Mouse (Mus musculus): ENCODE measurements around the gene Ly6f. TPM values are rescaled to one million over a fixed set of nuclear protein-coding genes. Genes with fewer than 3 reads are reported as not detected.

Gene Ly6f
- polyA plus RNA-seq, 2 experiments = not detected

DNA sequence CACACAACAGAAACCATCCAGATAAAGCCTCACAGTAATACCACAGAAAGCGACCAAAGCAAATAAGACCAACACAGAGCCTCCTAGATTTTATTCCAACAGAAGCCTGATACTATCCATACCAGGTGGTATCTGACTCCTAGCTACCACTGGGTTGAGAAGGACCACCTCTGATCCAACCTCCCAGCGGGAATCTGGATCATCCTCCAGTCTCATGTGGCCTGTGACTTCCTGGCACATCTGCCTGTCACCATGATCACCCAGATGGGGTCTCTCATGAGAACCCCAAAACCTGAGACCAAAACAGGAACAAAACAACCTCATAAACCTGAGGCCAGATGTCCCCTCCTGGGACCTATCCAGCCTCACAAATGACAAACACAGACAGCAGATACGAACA, 13.6 kb upstream of the Ly6f start:
- 59% methylated on average over 3 of the region's 3 CpGs for WGBS (ENCODE audit: insufficient replicate concordance)
- DNase-seq (ENCODE audit: low read depth in 3 of 3, low spot score in 3 of 3) = no peak
- no peaks in the 10 kb centered on the region for H3K4me1 ChIP-seq (replicated peaks; ENCODE audit: control insufficient read depth in 2 of 2, insufficient read depth in 2 of 2, low read length in 1 of 2)
- no peak overlapping the region for H3K9ac ChIP-seq (replicated peaks)
- no peaks in the 10 kb centered on the region for H3K36me3 ChIP-seq (replicated peaks; ENCODE audit: control insufficient read depth, insufficient read depth, low read depth)
- no peaks in the 10 kb centered on the region for H3K27me3 ChIP-seq (ENCODE audit: control insufficient read depth, insufficient read depth, low read length)
- H3K9me3 ChIP-seq (ENCODE audit: control insufficient read depth, low read length) = no peaks in the 10 kb centered on the region
- TF ChIP-seq CTCF (IDR thresholded peaks at IDR 0.05; ENCODE audit: low read depth) (no peak), EP300 (IDR thresholded peaks at IDR 0.05; ENCODE audit: low read depth) (no peak)
- no peak overlapping the region for H3K4me2 ChIP-seq (ENCODE audit: low read depth)
- H3K27ac ChIP-seq = no peak overlapping the region
- H3K4me3 ChIP-seq (ENCODE audit: insufficient read depth in 1 of 2, low read depth in 2 of 2, low read length in 2 of 2) = no peak overlapping the region
- ATAC-seq (ENCODE audit: insufficient read depth) = no peak

DNA sequence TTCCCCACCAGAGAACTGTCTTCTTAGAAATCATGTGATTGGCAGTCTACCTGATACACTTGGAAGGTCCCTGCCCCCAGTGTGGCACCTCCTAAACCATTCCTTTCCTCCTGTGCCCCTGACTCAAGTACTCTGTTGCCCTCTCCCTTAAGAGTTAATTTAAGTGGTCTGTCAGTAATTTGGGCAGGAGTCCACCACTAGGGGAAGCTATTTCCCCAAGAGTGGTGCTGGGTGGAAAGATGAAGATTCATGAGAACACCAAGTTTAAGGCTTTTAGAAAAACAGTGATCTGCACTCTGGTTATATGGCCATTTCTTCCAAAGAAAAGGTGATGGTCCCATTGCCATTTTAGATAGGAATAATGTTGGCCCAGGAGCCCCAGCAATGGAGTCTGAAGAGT, 2.4 kb upstream of the Ly6f start:
- Histone ChIP-seq H3K36me3 (replicated peaks; ENCODE audit: control insufficient read depth, insufficient read depth, low read depth) (no peaks in the 10 kb centered on the region), H3K27me3 (ENCODE audit: control insufficient read depth, insufficient read depth, low read length) (no peaks in the 10 kb centered on the region), H3K9me3 (ENCODE audit: control insufficient read depth, low read length) (no peaks in the 10 kb centered on the region), H3K4me3 (ENCODE audit: insufficient read depth in 1 of 2, low read depth in 2 of 2, low read length in 2 of 2) (no peak overlapping the region), H3K4me1 (replicated peaks; ENCODE audit: control insufficient read depth in 2 of 2, insufficient read depth in 2 of 2, low read length in 1 of 2) (no peaks in the 10 kb centered on the region), H3K9ac (replicated peaks) (no peak overlapping the region), H3K4me2 (ENCODE audit: low read depth) (no peak overlapping the region), H3K27ac (no peak overlapping the region)
- TF ChIP-seq EP300 (IDR thresholded peaks at IDR 0.05; ENCODE audit: low read depth) = no peak
- peak; percentile 17; the same call in 1 of the 2 replicates for TF ChIP-seq CTCF (IDR thresholded peaks at IDR 0.05; ENCODE audit: low read depth)
- DNase-seq (ENCODE audit: low read depth in 3 of 3, low spot score in 3 of 3) = no peak
- ATAC-seq (ENCODE audit: insufficient read depth) = no peak

DNA sequence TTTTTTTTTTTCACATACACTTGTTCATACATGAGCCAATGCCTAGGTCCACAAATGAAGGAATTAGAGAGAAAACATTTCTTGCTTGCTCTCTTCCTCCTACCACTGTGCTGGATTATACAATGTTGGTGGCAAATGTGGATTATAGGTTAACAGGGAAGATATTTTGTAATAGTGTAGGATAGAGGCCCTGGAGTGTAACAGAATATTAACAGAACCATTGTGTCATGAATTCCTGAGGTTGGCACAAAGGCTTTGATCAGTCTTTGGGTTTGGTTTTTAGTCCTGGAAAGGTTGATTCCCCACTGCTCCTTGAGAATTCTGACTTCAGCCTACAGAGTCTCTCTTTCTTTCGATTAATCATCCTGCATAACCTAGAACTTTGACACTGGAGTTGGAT, 1.6 kb upstream of the Ly6f start:
- no peak overlapping the region for H3K9ac ChIP-seq (replicated peaks)
- no peak overlapping the region for H3K4me2 ChIP-seq (ENCODE audit: low read depth)
- 32% methylated on average over 1 of the region's 1 CpGs for WGBS (ENCODE audit: insufficient replicate concordance)
- ATAC-seq (ENCODE audit: insufficient read depth) (no peak), DNase-seq (ENCODE audit: low read depth in 3 of 3, low spot score in 3 of 3) (no peak)
- H3K4me1 ChIP-seq (replicated peaks; ENCODE audit: control insufficient read depth in 2 of 2, insufficient read depth in 2 of 2, low read length in 1 of 2) = no peaks in the 10 kb centered on the region
- H3K36me3 ChIP-seq (replicated peaks; ENCODE audit: control insufficient read depth, insufficient read depth, low read depth) = no peaks in the 10 kb centered on the region
- H3K4me3 ChIP-seq (ENCODE audit: insufficient read depth in 1 of 2, low read depth in 2 of 2, low read length in 2 of 2) = no peak overlapping the region
- no peaks in the 10 kb centered on the region for H3K27me3 ChIP-seq (ENCODE audit: control insufficient read depth, insufficient read depth, low read length)
- H3K9me3 ChIP-seq (ENCODE audit: control insufficient read depth, low read length) = no peaks in the 10 kb centered on the region
- no peak overlapping the region for H3K27ac ChIP-seq
- TF ChIP-seq EP300 (IDR thresholded peaks at IDR 0.05; ENCODE audit: low read depth) = no peak
- TF ChIP-seq CTCF (IDR thresholded peaks at IDR 0.05; ENCODE audit: low read depth) = no peak

DNA sequence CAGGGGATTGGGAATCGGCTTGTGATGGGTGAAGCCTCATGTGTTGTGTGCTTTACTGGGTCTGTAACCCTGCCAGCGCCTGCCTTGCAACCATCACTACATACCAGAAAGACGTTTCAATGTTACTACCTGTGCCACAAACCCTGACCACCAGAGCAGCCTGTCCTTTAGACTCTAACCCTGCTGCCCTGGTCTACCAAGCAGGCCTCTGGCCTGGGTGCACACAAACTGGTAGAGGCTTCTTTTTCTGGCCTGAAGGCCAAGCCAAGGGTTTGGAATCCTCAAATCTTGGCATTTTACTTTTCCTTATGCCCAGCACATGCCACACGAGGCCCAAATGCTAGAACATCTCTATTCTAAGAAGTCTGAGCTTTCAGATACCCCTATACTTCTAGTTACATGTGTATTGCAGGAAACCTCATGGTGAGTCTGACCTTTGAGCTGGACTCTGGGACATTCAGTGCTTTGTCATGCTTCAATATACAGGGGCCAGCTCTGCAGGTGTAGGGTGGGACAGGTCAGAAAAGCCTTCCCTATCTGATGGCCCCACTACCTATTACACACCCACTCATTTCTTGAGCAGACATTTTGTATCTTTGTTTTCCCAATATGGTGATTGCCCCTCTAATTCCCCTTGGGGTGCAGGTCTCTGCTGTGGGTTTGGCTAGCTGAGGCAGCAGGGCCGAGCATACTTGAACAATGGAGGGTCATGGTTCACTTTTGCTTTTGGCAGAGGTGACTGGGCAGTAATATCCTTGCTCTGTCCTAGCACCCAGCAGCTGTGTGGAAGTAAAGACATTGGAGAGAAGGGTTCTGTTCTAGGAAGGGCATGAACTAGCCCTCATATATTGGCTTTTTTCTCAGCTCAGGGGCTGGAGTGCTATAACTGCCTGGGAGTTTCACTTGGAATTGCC, 952 bp downstream of the Ly6f start:
- H3K4me3 ChIP-seq (ENCODE audit: insufficient read depth in 1 of 2, low read depth in 2 of 2, low read length in 2 of 2) = no peak overlapping the region
- TF ChIP-seq CTCF (IDR thresholded peaks at IDR 0.05; ENCODE audit: low read depth) (no peak), EP300 (IDR thresholded peaks at IDR 0.05; ENCODE audit: low read depth) (no peak)
- H3K27me3 ChIP-seq (ENCODE audit: control insufficient read depth, insufficient read depth, low read length) = no peaks in the 10 kb centered on the region
- no peaks in the 10 kb centered on the region for H3K36me3 ChIP-seq (replicated peaks; ENCODE audit: control insufficient read depth, insufficient read depth, low read depth)
- H3K9ac ChIP-seq (replicated peaks) = no peak overlapping the region
- DNase-seq (ENCODE audit: low read depth in 3 of 3, low spot score in 3 of 3) (no peak), ATAC-seq (ENCODE audit: insufficient read depth) (no peak)
- 45% methylated on average over 5 of the region's 5 CpGs for WGBS (ENCODE audit: insufficient replicate concordance)
- H3K4me1 ChIP-seq (replicated peaks; ENCODE audit: control insufficient read depth in 2 of 2, insufficient read depth in 2 of 2, low read length in 1 of 2) = no peaks in the 10 kb centered on the region
- no peaks in the 10 kb centered on the region for H3K9me3 ChIP-seq (ENCODE audit: control insufficient read depth, low read length)
- H3K27ac ChIP-seq = no peak overlapping the region
- no peak overlapping the region for H3K4me2 ChIP-seq (ENCODE audit: low read depth)

GRCm38 (mm10) chr15:75270169-75270568, 1.9 kb downstream of the Ly6f start:
- Histone ChIP-seq H3K9ac (replicated peaks) (no peak overlapping the region), H3K4me3 (ENCODE audit: insufficient read depth in 1 of 2, low read depth in 2 of 2, low read length in 2 of 2) (no peak overlapping the region), H3K4me2 (ENCODE audit: low read depth) (no peak overlapping the region), H3K27ac (no peak overlapping the region), H3K36me3 (replicated peaks; ENCODE audit: control insufficient read depth, insufficient read depth, low read depth) (no peaks in the 10 kb centered on the region), H3K4me1 (replicated peaks; ENCODE audit: control insufficient read depth in 2 of 2, insufficient read depth in 2 of 2, low read length in 1 of 2) (no peaks in the 10 kb centered on the region), H3K9me3 (ENCODE audit: control insufficient read depth, low read length) (no peaks in the 10 kb centered on the region), H3K27me3 (ENCODE audit: control insufficient read depth, insufficient read depth, low read length) (no peaks in the 10 kb centered on the region)
- TF ChIP-seq EP300 (IDR thresholded peaks at IDR 0.05; ENCODE audit: low read depth) = no peak
- TF ChIP-seq CTCF (IDR thresholded peaks at IDR 0.05; ENCODE audit: low read depth) = no peak
- DNase-seq (ENCODE audit: low read depth in 3 of 3, low spot score in 3 of 3) (no peak), ATAC-seq (ENCODE audit: insufficient read depth) (no peak)

All from liver, embryonic 14.5 days (tissue).